Mouse (Mus musculus) urinary bladder, postnatal 25 days (tissue): ENCODE measurements around the gene Rtn2.

Source experiments
- DNase-seq: peaks from one replicate; pipeline ENCODE4 v3.0.0; 2022; ENCODE audit warnings: low spot score

The Rtn2 gene

GRCm38 (mm10) chr7:19320637-19321036, 38.2 kb downstream of the Rtn2 start:
- DNase-seq = no peak

GRCm38 (mm10) chr7:19321464-19321863, 39.0 kb downstream of the Rtn2 start:
- DNase-seq = no peak

GRCm38 (mm10) chr7:19322489-19322888, 40.1 kb downstream of the Rtn2 start:
- DNase-seq = no peak

GRCm38 (mm10) chr7:19324221-19324620, 41.8 kb downstream of the Rtn2 start:
- DNase-seq = no peak

GRCm38 (mm10) chr7:19325262-19326199, 43.1 kb downstream of the Rtn2 start:
- no peak for DNase-seq

GRCm38 (mm10) chr7:19326359-19326758, 43.9 kb downstream of the Rtn2 start:
- DNase-seq = peak; percentile 85

- DNase-seq = peak; percentile 86
Observed at GRCm38 (mm10) chr7:19327128-19327527, 44.7 kb downstream of the Rtn2 start.

- DNase-seq = no peak
Observed at GRCm38 (mm10) chr7:19327782-19328181, 45.4 kb downstream of the Rtn2 start.

- no peak for DNase-seq
Observed at GRCm38 (mm10) chr7:19328425-19328824, 46.0 kb downstream of the Rtn2 start.

GRCm38 (mm10) chr7:19331910-19332309, 49.5 kb downstream of the Rtn2 start:
- no peak for DNase-seq

- peak; percentile 59 for DNase-seq
Observed at GRCm38 (mm10) chr7:19332709-19333352, 50.4 kb downstream of the Rtn2 start.

- DNase-seq = no peak
Observed at GRCm38 (mm10) chr7:19335583-19335982, 53.2 kb downstream of the Rtn2 start.

GRCm38 (mm10) chr7:19337122-19337521, 54.7 kb downstream of the Rtn2 start:
- no peak for DNase-seq

- no peak for DNase-seq
Observed at GRCm38 (mm10) chr7:19338060-19338459, 55.6 kb downstream of the Rtn2 start.

GRCm38 (mm10) chr7:19338596-19338995, 56.2 kb downstream of the Rtn2 start:
- no peak for DNase-seq

GRCm38 (mm10) chr7:19341250-19341649, 58.8 kb downstream of the Rtn2 start:
- no peak for DNase-seq

GRCm38 (mm10) chr7:19341761-19342409, 59.5 kb downstream of the Rtn2 start:
- DNase-seq = no peak

GRCm38 (mm10) chr7:19342481-19343027, 60.1 kb downstream of the Rtn2 start:
- peak; percentile 85 for DNase-seq

GRCm38 (mm10) chr7:19343210-19343808, 60.9 kb downstream of the Rtn2 start:
- peak; percentile 69 for DNase-seq

- DNase-seq = no peak
Observed at GRCm38 (mm10) chr7:19344237-19344847, 61.9 kb downstream of the Rtn2 start, which contains the start of gene Ercc1. Ercc1 (plus strand) TSS chr7:19344778.

- DNase-seq = peak; percentile 91
Observed at GRCm38 (mm10) chr7:19344938-19345471, 62.6 kb downstream of the Rtn2 start.
